Mouse (Mus musculus) hindbrain, postnatal 0 days (tissue): ENCODE data around the gene Sesn2. TPM values are rescaled to one million over a fixed set of nuclear protein-coding genes. Genes with fewer than 3 reads are reported as not detected.
A peak's percentile ranks its signal among the peaks of the same experiment; 100 is the strongest.

Source experiments
- ATAC-seq: fragments of 200-750 bp; cut with Nextera tagmentation; 2 replicates; pipeline ENCODE4 v1.8.0; 2017; ENCODE audit warnings: mild to moderate bottlenecking, moderate TSS enrichment, moderate library complexity
- DNase-seq: peaks from one replicate; pipeline ENCODE4 v3.0.0-alpha.2; 2015; ENCODE audit warnings: low spot score
- H3K27ac ChIP-seq: fragments of 300-500 bp; sonication (generic); 2 replicates; pipeline ENCODE4 v1.5.1; 2014; ENCODE audit warnings: mild to moderate bottlenecking
- H3K27me3 ChIP-seq: fragments of 300-500 bp; sonication (generic); 2 replicates; pipeline ENCODE4 v1.6.1; 2014; ENCODE audit warnings: low read length, mixed read lengths; ENCODE audit not compliant: insufficient read depth
- H3K36me3 ChIP-seq: fragments of 300-500 bp; sonication (generic); 2 replicates; pipeline ENCODE4 v1.6.1; 2014; ENCODE audit warnings: low read length, mixed read lengths; ENCODE audit not compliant: insufficient read depth
- H3K4me1 ChIP-seq: fragments of 300-500 bp; sonication (generic); 2 replicates; pipeline ENCODE4 v1.6.1; 2014; ENCODE audit warnings: antibody characterized with exemption, low read length, mixed read lengths; ENCODE audit not compliant: insufficient read depth
- H3K4me2 ChIP-seq: fragments of 300-500 bp; sonication (generic); 2 replicates; pipeline ENCODE4 v1.6.1; 2014; ENCODE audit warnings: low read depth, mild to moderate bottlenecking, low read length, moderate library complexity, mixed read lengths
- H3K4me3 ChIP-seq: fragments of 300-500 bp; sonication (generic); 2 replicates; pipeline ENCODE4 v1.5.1; 2014; ENCODE audit warnings: low read length
- H3K9ac ChIP-seq: fragments of 300-500 bp; sonication (generic); replicated peaks from 2 replicates; pipeline ENCODE4 v1.6.1; 2014; ENCODE audit warnings: mild to moderate bottlenecking, low read length, moderate library complexity, mixed read lengths
- H3K9me3 ChIP-seq: fragments of 300-500 bp; sonication (generic); 2 replicates; pipeline ENCODE4 v1.6.1; 2016; ENCODE audit warnings: low read length, mixed read lengths
- CTCF ChIP-seq: IDR thresholded peaks from 2 replicates; pipeline ENCODE4 v1.5.1; 2016; ENCODE audit warnings: antibody characterized with exemption, control low read depth, low read depth
- WGBS: fragments of 180-500 bp; shearing (Covaris S2); extraction: QIAGEN DNeasy Blood & Tissue Kit; methylation state at CpG from one replicate; pipeline ENCODE4 v1.1.7; 2014; 5-methylcytosine and 5-hydroxymethylcytosine counted together
- polyA plus RNA-seq: library from polyadenylated mRNA; unstranded; fragments of >200 nt; fragmentation: Nextera tagmentation; extraction: Ambion mirVana; gene quantifications from 2 replicates; pipeline ENCODE4 v1.2.1, GENCODE M21; 2015
- total RNA-seq: library from RNA; depleted of rRNA; stranded (reverse); fragments of >200 nt; gene quantifications from 2 replicates; pipeline ENCODE4 v1.2.3, GENCODE M21; 2014

Gene Sesn2
- total and polyA plus RNA-seq, 2 experiments from 2014 or later = 19.9 to 22.8 TPM

GRCm38 (mm10) chr4:132539481-132539880, 29.2 kb upstream of the Sesn2 start:
- H3K9me3 ChIP-seq = no peaks in the 10 kb centered on the region
- no peak overlapping the region for H3K4me3 ChIP-seq
- DNase-seq (no peak), ATAC-seq (no peak)
- WGBS = 88% methylated on average over 5 of the region's 5 CpGs
- H3K36me3 ChIP-seq = peaks cover 33% of the 10 kb centered on the region
- no peak overlapping the region for H3K9ac ChIP-seq
- H3K27me3 ChIP-seq = no peaks in the 10 kb centered on the region
- no peak overlapping the region for H3K27ac ChIP-seq
- no peak for TF ChIP-seq CTCF
- peaks cover 10% of the 10 kb centered on the region for H3K4me1 ChIP-seq
- no peak overlapping the region for H3K4me2 ChIP-seq

GRCm38 (mm10) chr4:132535406-132536121, 25.3 kb upstream of the Sesn2 start, which contains the start of gene Dnajc8:
Dnajc8 (plus strand) TSS chr4:132535550.
- H3K36me3 ChIP-seq = peaks cover 7% of the 10 kb centered on the region; the same call in 1 of the 2 replicates
- H3K9ac ChIP-seq = peak within 1 kb of the TSS; percentile 89
- H3K27ac ChIP-seq = peak within 1 kb of the TSS; percentile 85
- H3K4me1 ChIP-seq = peaks cover 18% of the 10 kb centered on the region
- DNase-seq = peak; percentile 97
- no peaks in the 10 kb centered on the region for H3K9me3 ChIP-seq
- WGBS = under 1% methylated on average over 60 of the region's 60 CpGs
- H3K27me3 ChIP-seq = no peaks in the 10 kb centered on the region
- TF ChIP-seq CTCF = no peak
- ATAC-seq = peak; percentile 78
- peak within 1 kb of the TSS; percentile 100 for H3K4me3 ChIP-seq
- H3K4me2 ChIP-seq = peak within 1 kb of the TSS; percentile 95

- TF ChIP-seq CTCF = no peak; the same call in 1 of the 2 replicates
- ATAC-seq (peak; percentile 91), DNase-seq (peak; percentile 97)
- Histone ChIP-seq H3K4me2 (peak within 1 kb of the TSS; percentile 86), H3K4me3 (peak within 1 kb of the TSS; percentile 74), H3K27me3 (no peaks in the 10 kb centered on the region), H3K36me3 (peaks cover 6% of the 10 kb centered on the region; the same call in 1 of the 2 replicates), H3K27ac (peak within 1 kb of the TSS; percentile 99), H3K9ac (peak within 1 kb of the TSS; percentile 93), H3K9me3 (no peaks in the 10 kb centered on the region), H3K4me1 (peaks cover 18% of the 10 kb centered on the region)
- 1% methylated on average over 63 of the region's 63 CpGs for WGBS
Measured at GRCm38 (mm10) chr4:132532981-132533916, 22.9 kb upstream of the Sesn2 start, which contains the start of gene Atpif1. Atpif1 (minus strand) TSS chr4:132533659.

- Histone ChIP-seq H3K9me3 (no peaks in the 10 kb centered on the region), H3K9ac (peak overlapping the region; percentile 93), H3K27me3 (no peaks in the 10 kb centered on the region), H3K4me3 (peak overlapping the region; percentile 74), H3K4me1 (peaks cover 18% of the 10 kb centered on the region), H3K36me3 (peaks cover 6% of the 10 kb centered on the region; the same call in 1 of the 2 replicates), H3K27ac (peak overlapping the region; percentile 99), H3K4me2 (peak overlapping the region; percentile 86)
- ATAC-seq (0 out of 2 replicates have a peak, but pooled peaks have one; percentile 4), DNase-seq (peak; percentile 30)
- 14% methylated on average over 5 of the region's 5 CpGs for WGBS
- no peak for TF ChIP-seq CTCF
Measured at GRCm38 (mm10) chr4:132532496-132532895, 22.2 kb upstream of the Sesn2 start.

GRCm38 (mm10) chr4:132530033-132530804, 19.9 kb upstream of the Sesn2 start:
- H3K36me3 ChIP-seq = peaks cover 6% of the 10 kb centered on the region; the same call in 1 of the 2 replicates
- H3K4me1 ChIP-seq = peaks cover 8% of the 10 kb centered on the region; the same call in 1 of the 2 replicates
- TF ChIP-seq CTCF = no peak
- H3K27ac ChIP-seq = no peak overlapping the region
- H3K9ac ChIP-seq = no peak overlapping the region
- ATAC-seq (no peak), DNase-seq (no peak)
- H3K4me3 ChIP-seq = no peak overlapping the region
- WGBS = 95% methylated on average over 20 of the region's 20 CpGs
- H3K27me3 ChIP-seq = no peaks in the 10 kb centered on the region
- H3K9me3 ChIP-seq = no peaks in the 10 kb centered on the region
- no peak overlapping the region for H3K4me2 ChIP-seq

- ATAC-seq (no peak), DNase-seq (no peak)
- no peak overlapping the region for H3K4me2 ChIP-seq
- H3K4me1 ChIP-seq = peaks cover 8% of the 10 kb centered on the region; the same call in 1 of the 2 replicates
- no peak overlapping the region for H3K27ac ChIP-seq
- 91% methylated on average over 4 of the region's 4 CpGs for WGBS
- no peak overlapping the region for H3K4me3 ChIP-seq
- no peaks in the 10 kb centered on the region for H3K9me3 ChIP-seq
- TF ChIP-seq CTCF = no peak
- no peaks in the 10 kb centered on the region for H3K27me3 ChIP-seq
- peaks cover 6% of the 10 kb centered on the region; the same call in 1 of the 2 replicates for H3K36me3 ChIP-seq
- H3K9ac ChIP-seq = no peak overlapping the region
Measured at GRCm38 (mm10) chr4:132529344-132529743, 19.0 kb upstream of the Sesn2 start.
